Mouse (Mus musculus) forebrain, embryonic 11.5 days (tissue): ENCODE measurements at regions not wholly inside any gene's neighbourhood (a gene's known extent, or its start where the extent isn't known, plus 50 kb on each side); places are given as distances from the start of the nearest gene placed in this dataset.

Experiments used
- ATAC-seq: fragments of 200-750 bp; cut with Nextera tagmentation; replicated peaks from 2 replicates; pipeline ENCODE4 v1.8.0; 2017; ENCODE audit warnings: moderate TSS enrichment; ENCODE audit not compliant: low FRiP score
- DNase-seq: peaks from one replicate; pipeline ENCODE4 v3.0.0-alpha.2; 2017; ENCODE audit warnings: low spot score
- H3K27ac ChIP-seq: fragments of 300-500 bp; sonication (generic); 2 replicates; pipeline ENCODE4 v1.5.1; 2014; ENCODE audit warnings: low read depth, low read length
- H3K27me3 ChIP-seq: fragments of 300-500 bp; sonication (generic); 2 replicates; pipeline ENCODE4 v1.6.1; 2014; ENCODE audit warnings: mild to moderate bottlenecking, low read length, mixed read lengths; ENCODE audit not compliant: control insufficient read depth, insufficient read depth
- H3K36me3 ChIP-seq: fragments of 300-500 bp; sonication (generic); 2 replicates; pipeline ENCODE4 v1.6.1; 2014; ENCODE audit warnings: mild to moderate bottlenecking, low read length, moderate library complexity, mixed read lengths; ENCODE audit not compliant: control insufficient read depth, insufficient read depth
- H3K4me1 ChIP-seq: fragments of 300-500 bp; sonication (generic); replicated peaks from 2 replicates; pipeline ENCODE4 v1.6.1; 2014; ENCODE audit warnings: low read length, mixed read lengths; ENCODE audit not compliant: control insufficient read depth, insufficient read depth
- H3K4me2 ChIP-seq: fragments of 300-500 bp; sonication (generic); 2 replicates; pipeline ENCODE4 v1.6.1; 2014; ENCODE audit warnings: low read depth, mild to moderate bottlenecking, low read length, moderate library complexity, mixed read lengths; ENCODE audit not compliant: severe bottlenecking
- H3K4me3 ChIP-seq: fragments of 300-500 bp; sonication (generic); 2 replicates; pipeline ENCODE4 v1.5.1; 2014; ENCODE audit warnings: low read depth, low read length
- H3K9ac ChIP-seq: fragments of 300-500 bp; sonication (generic); 2 replicates; pipeline ENCODE4 v1.6.1; 2014; ENCODE audit warnings: low read length
- H3K9me3 ChIP-seq: fragments of 300-500 bp; sonication (generic); 2 replicates; pipeline ENCODE4 v1.6.1; 2016; ENCODE audit warnings: low read length, mixed read lengths; ENCODE audit not compliant: control insufficient read depth
- WGBS: fragments of 180-500 bp; shearing (Covaris S2); extraction: QIAGEN DNeasy Blood & Tissue Kit; methylation state at CpG from one replicate; pipeline ENCODE4 v1.1.7; 2014; 5-methylcytosine and 5-hydroxymethylcytosine counted together

DNA sequence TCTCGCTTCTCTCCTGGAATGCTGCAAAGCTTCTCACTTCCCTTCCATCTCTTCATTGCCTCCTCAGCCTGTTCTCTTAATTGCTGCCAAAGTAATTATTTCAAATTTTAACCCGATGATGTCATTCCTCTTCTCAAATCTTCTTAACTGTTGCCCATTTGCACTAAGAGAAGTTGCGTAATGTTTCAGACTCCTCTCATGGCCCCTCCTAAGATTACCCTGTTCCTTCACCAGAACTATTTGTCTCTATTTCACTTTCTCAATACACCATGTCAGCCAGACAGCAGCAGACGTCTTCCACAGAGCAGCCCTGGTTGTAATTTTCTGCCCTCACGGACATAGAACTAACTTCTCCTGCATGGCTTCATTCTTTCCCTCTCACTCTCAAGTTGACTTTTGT, 59.1 kb upstream of the Pkn2 start:
- no peaks in the 10 kb centered on the region for H3K27me3 ChIP-seq
- DNase-seq (no peak), ATAC-seq (no peak)
- H3K4me2 ChIP-seq, result no peak overlapping the region
- H3K4me1 ChIP-seq, result peaks cover 2% of the 10 kb centered on the region; the same call in 1 of the 2 replicates
- no peaks in the 10 kb centered on the region for H3K36me3 ChIP-seq
- H3K9ac ChIP-seq, result no peak overlapping the region
- H3K9me3 ChIP-seq, result no peaks in the 10 kb centered on the region
- no peak overlapping the region for H3K4me3 ChIP-seq
- 78% methylated on average over 5 of the region's 5 CpGs for WGBS
- H3K27ac ChIP-seq, result no peak overlapping the region

GRCm38 (mm10) chr3:142939773-142940172, 58.0 kb upstream of the Pkn2 start:
- Histone ChIP-seq H3K9me3 (no peaks in the 10 kb centered on the region), H3K27me3 (no peaks in the 10 kb centered on the region), H3K4me2 (no peak overlapping the region), H3K4me3 (no peak overlapping the region), H3K27ac (no peak overlapping the region), H3K4me1 (peaks cover 2% of the 10 kb centered on the region; the same call in 1 of the 2 replicates), H3K9ac (no peak overlapping the region), H3K36me3 (no peaks in the 10 kb centered on the region)
- WGBS, result 82% methylated on average over 1 of the region's 1 CpGs
- no peak for ATAC-seq
- no peak for DNase-seq

DNA sequence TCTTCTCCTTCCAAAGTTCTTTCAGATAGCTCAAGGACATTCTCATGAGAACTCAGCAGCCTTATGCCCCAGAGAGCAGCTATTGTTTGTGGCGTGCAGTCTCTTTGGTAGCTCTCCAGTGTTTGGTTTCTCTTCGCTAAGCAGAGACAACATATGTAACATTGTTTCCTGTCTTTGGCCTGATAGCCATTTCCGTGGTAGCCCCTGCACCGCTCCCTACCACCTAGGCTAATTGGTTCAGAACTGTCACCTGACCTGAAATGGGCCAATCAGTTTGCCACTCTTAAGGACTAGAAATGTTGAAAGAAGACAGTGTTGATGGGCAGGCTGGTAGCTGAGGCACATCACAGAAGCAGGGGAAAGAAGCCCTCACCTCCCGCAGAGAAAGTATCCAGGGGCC, 54.1 kb upstream of the Pkn2 start:
- H3K9ac ChIP-seq, result no peak overlapping the region
- 71% methylated on average over 5 of the region's 5 CpGs for WGBS
- no peaks in the 10 kb centered on the region for H3K36me3 ChIP-seq
- no peaks in the 10 kb centered on the region for H3K9me3 ChIP-seq
- ATAC-seq (no peak), DNase-seq (no peak)
- H3K4me1 ChIP-seq, result no peaks in the 10 kb centered on the region
- no peak overlapping the region for H3K27ac ChIP-seq
- no peak overlapping the region for H3K4me2 ChIP-seq
- no peak overlapping the region for H3K4me3 ChIP-seq
- no peaks in the 10 kb centered on the region for H3K27me3 ChIP-seq

- Histone ChIP-seq H3K4me1 (no peaks in the 10 kb centered on the region), H3K9ac (no peak overlapping the region), H3K27ac (no peak overlapping the region), H3K9me3 (no peaks in the 10 kb centered on the region), H3K4me2 (no peak overlapping the region), H3K27me3 (no peaks in the 10 kb centered on the region), H3K4me3 (no peak overlapping the region), H3K36me3 (no peaks in the 10 kb centered on the region)
- 93% methylated on average over 5 of the region's 5 CpGs for WGBS
- ATAC-seq (no peak), DNase-seq (no peak)
Measured at GRCm38 (mm10) chr3:142934326-142934725, 52.5 kb upstream of the Pkn2 start.

DNA sequence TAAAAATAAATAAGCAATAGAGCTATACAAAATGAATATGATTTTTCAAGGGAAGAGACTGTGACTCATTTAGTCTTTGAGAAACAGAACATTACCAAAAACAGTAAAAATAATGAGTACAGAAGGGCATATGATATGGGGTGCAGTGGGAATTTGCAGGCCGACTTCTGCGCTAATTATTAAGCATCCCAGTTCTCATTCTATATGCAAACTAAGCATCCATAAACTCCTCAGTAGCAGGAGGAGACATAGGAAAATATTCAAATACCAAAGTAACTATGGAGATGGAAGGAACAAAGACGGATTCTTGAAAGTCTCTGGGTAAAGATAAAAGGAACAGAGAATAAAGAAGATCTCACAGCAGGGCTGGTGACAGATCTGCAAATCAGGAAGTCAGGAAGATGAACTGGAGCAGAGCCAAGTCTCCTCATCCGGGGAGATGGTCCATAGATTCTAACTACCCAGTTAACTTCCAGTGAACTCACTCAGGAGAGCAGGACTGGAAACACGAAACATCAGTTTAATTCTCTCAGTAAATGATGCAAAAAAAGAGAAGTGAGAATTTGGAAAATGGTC, 52.0 kb upstream of the Pkn2 start:
- H3K4me2 ChIP-seq, result no peak overlapping the region
- ATAC-seq (no peak), DNase-seq (no peak)
- H3K4me3 ChIP-seq, result no peak overlapping the region
- no peaks in the 10 kb centered on the region for H3K9me3 ChIP-seq
- no peaks in the 10 kb centered on the region for H3K4me1 ChIP-seq
- H3K27ac ChIP-seq, result no peak overlapping the region
- H3K36me3 ChIP-seq, result no peaks in the 10 kb centered on the region
- no peaks in the 10 kb centered on the region for H3K27me3 ChIP-seq
- no peak overlapping the region for H3K9ac ChIP-seq
- WGBS, result 77% methylated on average over 5 of the region's 5 CpGs
